Mouse (Mus musculus): Measurements from ENCODE around the gene Hsph1. TPM values are rescaled to one million over a fixed set of nuclear protein-coding genes. Genes with fewer than 3 reads are reported as not detected.

Gene Hsph1
- polyA plus RNA-seq, 1 experiment from 2014 or later, result 137 TPM

GRCm38 (mm10) chr5:149603241-149603640, 32.9 kb downstream of the Hsph1 start:
- Histone ChIP-seq H3K9me3 (replicated peaks) (no peaks in the 10 kb centered on the region), H3K4me1 (no peaks in the 10 kb centered on the region), H3K4me3 (no peak overlapping the region), H3K27me3 (ENCODE audit: low read depth, poor library complexity, severe bottlenecking) (no peaks in the 10 kb centered on the region), H3K27ac (replicated peaks) (no peak overlapping the region), H3K36me3 (no peaks in the 10 kb centered on the region)
- no peak for DNase-seq (ENCODE audit: low spot score)
- WGBS, result 85% methylated on average over 3 of the region's 3 CpGs

GRCm38 (mm10) chr5:149601996-149602395, 34.2 kb downstream of the Hsph1 start:
- H3K27me3 ChIP-seq (ENCODE audit: low read depth, poor library complexity, severe bottlenecking), result no peaks in the 10 kb centered on the region
- H3K9me3 ChIP-seq (replicated peaks), result no peaks in the 10 kb centered on the region
- 89% methylated on average over 3 of the region's 3 CpGs for WGBS
- no peaks in the 10 kb centered on the region for H3K4me1 ChIP-seq
- H3K4me3 ChIP-seq, result no peak overlapping the region
- DNase-seq (ENCODE audit: low spot score), result no peak
- no peak overlapping the region for H3K27ac ChIP-seq (replicated peaks)
- no peaks in the 10 kb centered on the region for H3K36me3 ChIP-seq

- Histone ChIP-seq H3K4me1 (peaks cover 7% of the 10 kb centered on the region; the same call in 1 of the 2 replicates), H3K27ac (replicated peaks) (no peak overlapping the region), H3K27me3 (ENCODE audit: low read depth, poor library complexity, severe bottlenecking) (no peaks in the 10 kb centered on the region), H3K36me3 (no peaks in the 10 kb centered on the region), H3K9me3 (replicated peaks) (no peaks in the 10 kb centered on the region), H3K4me3 (no peak overlapping the region)
- no peak for DNase-seq (ENCODE audit: low spot score)
- WGBS, result 45% methylated on average over 18 of the region's 18 CpGs
Measured at GRCm38 (mm10) chr5:149597351-149597750, 38.8 kb downstream of the Hsph1 start.

GRCm38 (mm10) chr5:149594215-149594614, 42.0 kb downstream of the Hsph1 start:
- WGBS, result 93% methylated on average over 3 of the region's 3 CpGs
- no peaks in the 10 kb centered on the region for H3K27me3 ChIP-seq (ENCODE audit: low read depth, poor library complexity, severe bottlenecking)
- no peaks in the 10 kb centered on the region for H3K36me3 ChIP-seq
- no peak for DNase-seq (ENCODE audit: low spot score)
- H3K4me3 ChIP-seq, result no peak overlapping the region
- no peak overlapping the region for H3K27ac ChIP-seq (replicated peaks)
- peaks cover 11% of the 10 kb centered on the region; the same call in 1 of the 2 replicates for H3K4me1 ChIP-seq
- H3K9me3 ChIP-seq (replicated peaks), result no peaks in the 10 kb centered on the region

GRCm38 (mm10) chr5:149589932-149590331, 46.2 kb downstream of the Hsph1 start:
- H3K4me3 ChIP-seq, result no peak overlapping the region
- 67% methylated on average over 3 of the region's 3 CpGs for WGBS
- DNase-seq (ENCODE audit: low spot score), result no peak

GRCm38 (mm10) chr5:149588814-149589534, 47.2 kb downstream of the Hsph1 start:
- WGBS, result 65% methylated on average over 7 of the region's 7 CpGs
- Histone ChIP-seq H3K27me3 (ENCODE audit: low read depth, poor library complexity, severe bottlenecking) (no peaks in the 10 kb centered on the region), H3K36me3 (no peaks in the 10 kb centered on the region), H3K4me1 (peaks cover 11% of the 10 kb centered on the region), H3K9me3 (replicated peaks) (no peaks in the 10 kb centered on the region), H3K4me3 (no peak overlapping the region), H3K27ac (replicated peaks) (no peak overlapping the region)
- no peak for DNase-seq (ENCODE audit: low spot score)

More at GRCm38 (mm10) chr5:149589932-149590331, 46.2 kb downstream of the Hsph1 start:
- 0 out of 2 replicates have a peak overlapping the region, but pooled peaks have one; percentile 9 for H3K27ac ChIP-seq (replicated peaks)
- H3K27me3 ChIP-seq (ENCODE audit: low read depth, poor library complexity, severe bottlenecking), result no peaks in the 10 kb centered on the region
- H3K9me3 ChIP-seq (replicated peaks), result no peaks in the 10 kb centered on the region
- H3K36me3 ChIP-seq, result no peaks in the 10 kb centered on the region
- peaks cover 11% of the 10 kb centered on the region for H3K4me1 ChIP-seq

- Histone ChIP-seq H3K4me3 (no peak overlapping the region), H3K4me1 (peaks cover 11% of the 10 kb centered on the region), H3K36me3 (no peaks in the 10 kb centered on the region), H3K27me3 (ENCODE audit: low read depth, poor library complexity, severe bottlenecking) (no peaks in the 10 kb centered on the region), H3K9me3 (replicated peaks) (no peaks in the 10 kb centered on the region), H3K27ac (replicated peaks) (no peak overlapping the region)
- no peak for DNase-seq (ENCODE audit: low spot score)
- WGBS, result 86% methylated on average over 11 of the region's 11 CpGs
Measured at GRCm38 (mm10) chr5:149587327-149587895, 48.8 kb downstream of the Hsph1 start.

GRCm38 (mm10) chr5:149585910-149586309, 50.3 kb downstream of the Hsph1 start:
- WGBS, result 54% methylated on average over 10 of the region's 10 CpGs
- no peak for DNase-seq (ENCODE audit: low spot score)

GRCm38 (mm10) chr5:149585231-149585630, 50.9 kb downstream of the Hsph1 start:
- no peak for DNase-seq (ENCODE audit: low spot score)
- H3K27ac ChIP-seq (replicated peaks), result no peak overlapping the region
- H3K27me3 ChIP-seq (ENCODE audit: low read depth, poor library complexity, severe bottlenecking), result no peaks in the 10 kb centered on the region
- H3K4me3 ChIP-seq, result no peak overlapping the region
- 81% methylated on average over 1 of the region's 1 CpGs for WGBS
- H3K9me3 ChIP-seq (replicated peaks), result no peaks in the 10 kb centered on the region
- no peaks in the 10 kb centered on the region for H3K36me3 ChIP-seq
- H3K4me1 ChIP-seq, result peaks cover 11% of the 10 kb centered on the region

More at GRCm38 (mm10) chr5:149585910-149586309, 50.3 kb downstream of the Hsph1 start:
- H3K4me3 ChIP-seq, result no peak overlapping the region
- no peak overlapping the region for H3K27ac ChIP-seq (replicated peaks)
- no peaks in the 10 kb centered on the region for H3K27me3 ChIP-seq (ENCODE audit: low read depth, poor library complexity, severe bottlenecking)
- H3K9me3 ChIP-seq (replicated peaks), result no peaks in the 10 kb centered on the region
- no peaks in the 10 kb centered on the region for H3K36me3 ChIP-seq
- H3K4me1 ChIP-seq, result peaks cover 11% of the 10 kb centered on the region

DNA sequence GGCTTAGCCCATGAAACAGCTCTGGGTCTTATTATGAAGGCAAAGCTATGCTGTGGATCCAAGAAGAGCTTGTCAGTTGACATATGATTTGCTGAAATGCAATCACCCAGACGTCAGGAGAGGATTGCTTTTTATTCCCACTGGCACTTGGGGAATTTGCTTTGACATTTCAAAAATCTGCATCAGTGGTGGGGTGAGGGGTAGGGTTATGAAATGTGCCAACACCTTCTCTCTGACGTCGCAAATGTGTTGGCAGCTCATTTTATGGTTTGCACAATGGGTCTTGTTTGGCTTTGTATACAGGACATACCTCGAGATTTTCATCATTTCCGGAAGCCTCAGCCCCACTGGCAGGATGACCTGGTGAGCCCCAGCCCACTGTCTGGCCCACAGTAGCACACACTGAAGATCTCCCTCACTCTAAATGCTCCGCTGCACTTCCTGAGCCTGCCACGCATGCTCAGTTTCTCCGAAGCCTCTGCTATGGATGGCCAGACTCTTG, 52.0 kb downstream of the Hsph1 start:
- WGBS, result 81% methylated on average over 8 of the region's 8 CpGs
- H3K9me3 ChIP-seq (replicated peaks), result no peaks in the 10 kb centered on the region
- no peaks in the 10 kb centered on the region for H3K36me3 ChIP-seq
- H3K27me3 ChIP-seq (ENCODE audit: low read depth, poor library complexity, severe bottlenecking), result no peaks in the 10 kb centered on the region
- H3K4me3 ChIP-seq, result no peak overlapping the region
- no peak for DNase-seq (ENCODE audit: low spot score)
- no peak overlapping the region for H3K27ac ChIP-seq (replicated peaks)
- peaks cover 7% of the 10 kb centered on the region; the same call in 1 of the 2 replicates for H3K4me1 ChIP-seq

DNA sequence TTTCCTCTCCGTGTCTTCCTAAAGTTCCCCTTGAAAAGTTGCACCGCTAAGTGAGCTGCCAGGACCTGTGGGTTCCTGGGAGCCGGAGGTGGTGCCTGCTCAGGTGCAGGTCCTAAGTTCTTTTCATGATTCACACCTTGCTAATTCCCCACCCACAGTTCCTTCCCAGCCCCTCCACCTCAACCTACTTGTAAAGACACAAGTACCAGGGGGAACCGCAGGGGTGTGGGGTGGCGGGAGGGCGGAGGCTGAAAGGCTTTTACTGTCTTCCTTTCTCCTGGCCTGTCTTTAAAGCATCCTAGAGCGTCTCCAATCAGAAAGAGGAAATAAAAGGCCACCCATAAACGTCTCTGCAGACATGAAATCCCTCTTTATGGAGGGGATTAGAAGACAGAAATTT, 52.7 kb downstream of the Hsph1 start:
- DNase-seq (ENCODE audit: low spot score), result no peak
- Histone ChIP-seq H3K4me3 (no peak overlapping the region), H3K9me3 (replicated peaks) (no peaks in the 10 kb centered on the region), H3K36me3 (no peaks in the 10 kb centered on the region), H3K27me3 (ENCODE audit: low read depth, poor library complexity, severe bottlenecking) (no peaks in the 10 kb centered on the region), H3K4me1 (peaks cover 7% of the 10 kb centered on the region; the same call in 1 of the 2 replicates), H3K27ac (replicated peaks) (no peak overlapping the region)
- 32% methylated on average over 8 of the region's 8 CpGs for WGBS

- Histone ChIP-seq H3K27ac (replicated peaks) (no peak overlapping the region), H3K4me3 (no peak overlapping the region), H3K27me3 (ENCODE audit: low read depth, poor library complexity, severe bottlenecking) (no peaks in the 10 kb centered on the region), H3K36me3 (no peaks in the 10 kb centered on the region), H3K4me1 (peaks cover 9% of the 10 kb centered on the region; the same call in 1 of the 2 replicates), H3K9me3 (replicated peaks) (no peaks in the 10 kb centered on the region)
- 71% methylated on average over 5 of the region's 5 CpGs for WGBS
- no peak for DNase-seq (ENCODE audit: low spot score)
Measured at GRCm38 (mm10) chr5:149582642-149583262, 53.4 kb downstream of the Hsph1 start.

All from midbrain, embryonic 10.5 days (tissue).